Mouse (Mus musculus) C2C12 (cell line): ENCODE measurements at regions not wholly inside any gene's neighbourhood (a gene's known extent, or its start where the extent isn't known, plus 50 kb on each side); places are given as distances from the start of the nearest gene placed in this dataset.
A peak's percentile ranks its signal among the peaks of the same experiment; 100 is the strongest.

Experiments used
- H3K27me3 ChIP-seq: one replicate; pipeline ENCODE4 v1.6.1; 2011; ENCODE audit not compliant: control insufficient read depth, insufficient read depth, insufficient read length
- H3K36me3 ChIP-seq: one replicate; pipeline ENCODE4 v1.6.1; 2011; ENCODE audit not compliant: control insufficient read depth, insufficient read depth
- H3K4me3 ChIP-seq: one replicate; pipeline ENCODE4 v1.5.1; 2011; ENCODE audit warnings: mild to moderate bottlenecking, control low read depth; ENCODE audit not compliant: poor library complexity, insufficient read depth, severe bottlenecking
- H3K79me2 ChIP-seq: one replicate; pipeline ENCODE4 v1.6.1; 2011; ENCODE audit not compliant: control insufficient read depth, insufficient read depth
- H3K79me3 ChIP-seq: one replicate; pipeline ENCODE4 v1.6.1; 2011; ENCODE audit warnings: low read depth, control low read depth
- H3ac ChIP-seq: one replicate; pipeline ENCODE3; 2011; ENCODE audit warnings: low read depth; ENCODE audit not compliant: control insufficient read depth, insufficient read length
- CEBPB ChIP-seq: IDR thresholded peaks from one replicate; pipeline ENCODE4 v1.6.1; 2011; ENCODE audit warnings: low read depth, mild to moderate bottlenecking, control low read depth, moderate library complexity
- CTCF ChIP-seq: IDR thresholded peaks from one replicate; pipeline ENCODE4 v1.5.1; 2011; ENCODE audit not compliant: control insufficient read depth, insufficient read depth, insufficient read length
- FOSL1 ChIP-seq: IDR thresholded peaks from one replicate; pipeline ENCODE4 v1.8.0; 2011; ENCODE audit warnings: mild to moderate bottlenecking, low read length; ENCODE audit not compliant: poor library complexity, insufficient read depth, severe bottlenecking
- MAX ChIP-seq: IDR thresholded peaks from one replicate; pipeline ENCODE4 v1.6.1; 2011; ENCODE audit warnings: mild to moderate bottlenecking, control low read depth
- MYOD1 ChIP-seq: IDR thresholded peaks from one replicate; pipeline ENCODE4 v1.6.1; 2011; ENCODE audit warnings: low read depth; ENCODE audit not compliant: control insufficient read depth, insufficient read length
- MYOG ChIP-seq: IDR thresholded peaks from one replicate; pipeline ENCODE4 v1.6.1; 2011; ENCODE audit not compliant: control insufficient read depth, insufficient read length; ENCODE audit errors: extremely low read depth
- USF1 ChIP-seq: IDR thresholded peaks from one replicate; pipeline ENCODE4 v1.6.1; 2011; ENCODE audit warnings: low read depth, mild to moderate bottlenecking, control low read depth, moderate library complexity

DNA sequence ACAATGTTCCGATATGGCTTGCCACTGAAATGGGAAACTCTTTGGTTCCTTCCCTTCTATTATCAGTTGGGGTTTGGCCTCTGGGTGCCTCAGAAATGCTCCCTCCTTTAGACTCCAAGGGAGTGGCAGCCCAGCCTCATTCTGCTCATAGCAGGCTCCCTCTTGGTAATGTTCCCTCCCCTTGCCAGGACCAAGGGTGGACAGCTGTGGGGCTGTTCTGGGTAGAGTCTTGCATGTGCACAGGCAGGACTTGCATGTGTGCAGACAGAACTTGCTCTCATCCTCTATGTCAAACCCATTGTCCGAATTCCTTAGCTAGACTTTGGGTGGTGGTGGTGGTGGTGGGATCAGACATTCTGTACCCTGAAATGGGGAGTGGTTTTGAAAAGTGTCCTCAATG, 71.8 kb upstream of the Kif2a start:
- Histone ChIP-seq H3K4me3 (no peak overlapping the region), H3K36me3 (no peaks in the 10 kb centered on the region), H3K79me3 (no peaks in the 10 kb centered on the region), H3ac (no peak overlapping the region), H3K27me3 (no peaks in the 10 kb centered on the region), H3K79me2 (no peaks in the 10 kb centered on the region)
- TF ChIP-seq MAX (no peak), MYOG (no peak), MYOD1 (no peak), CEBPB (no peak), CTCF (no peak), USF1 (no peak), FOSL1 (no peak)

DNA sequence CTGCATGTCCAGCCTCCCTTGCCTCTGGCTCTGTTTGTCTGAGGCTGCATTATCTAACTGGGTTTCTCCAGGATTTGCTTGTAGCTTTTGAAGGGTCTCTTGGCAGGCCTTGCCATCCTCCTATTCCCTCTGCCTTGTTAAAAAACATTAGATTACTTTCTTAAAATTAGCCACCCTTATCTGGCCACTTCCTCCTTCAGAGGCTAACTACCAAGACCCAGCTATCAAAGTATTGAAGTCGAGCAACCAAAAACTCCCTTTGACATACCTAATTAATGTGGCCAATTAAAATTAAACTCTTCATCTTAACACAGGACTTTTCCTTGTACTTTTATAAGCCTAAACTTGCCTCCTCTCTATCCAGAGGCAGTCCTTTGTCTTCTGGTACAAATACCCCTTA, 66.3 kb upstream of the Kif2a start:
- no peak for TF ChIP-seq MYOG
- TF ChIP-seq CEBPB, result no peak
- TF ChIP-seq MAX, result no peak
- TF ChIP-seq CTCF, result no peak
- TF ChIP-seq USF1, result no peak
- no peak for TF ChIP-seq FOSL1
- no peak for TF ChIP-seq MYOD1
- Histone ChIP-seq H3K79me2 (no peaks in the 10 kb centered on the region), H3K36me3 (no peaks in the 10 kb centered on the region), H3K27me3 (no peaks in the 10 kb centered on the region), H3ac (no peak overlapping the region), H3K79me3 (no peaks in the 10 kb centered on the region), H3K4me3 (no peak overlapping the region)

DNA sequence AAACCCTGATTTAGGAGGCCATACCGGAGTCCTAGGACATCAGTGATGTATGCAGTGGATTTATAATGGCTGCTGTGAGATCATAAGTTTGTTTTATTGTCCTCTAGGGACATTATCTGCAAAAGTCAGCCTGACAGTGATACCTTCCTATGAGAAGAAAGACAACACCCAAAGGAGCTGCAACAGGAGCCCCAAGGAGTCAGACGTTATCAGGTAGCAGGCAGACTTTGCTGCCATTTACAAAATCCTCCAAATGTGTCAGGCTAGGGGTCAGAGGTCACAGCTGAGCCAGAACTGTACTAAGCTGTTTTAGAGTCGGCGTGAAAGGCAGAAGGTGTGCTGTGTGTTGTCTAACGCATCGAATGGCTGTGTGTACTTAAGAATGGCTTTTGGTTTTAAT, 65.4 kb upstream of the Kif2a start:
- H3K4me3 ChIP-seq, result no peak overlapping the region
- no peaks in the 10 kb centered on the region for H3K79me2 ChIP-seq
- no peaks in the 10 kb centered on the region for H3K27me3 ChIP-seq
- no peak overlapping the region for H3ac ChIP-seq
- TF ChIP-seq MYOD1 (no peak), MYOG (no peak), CEBPB (no peak)
- no peaks in the 10 kb centered on the region for H3K79me3 ChIP-seq
- no peaks in the 10 kb centered on the region for H3K36me3 ChIP-seq

DNA sequence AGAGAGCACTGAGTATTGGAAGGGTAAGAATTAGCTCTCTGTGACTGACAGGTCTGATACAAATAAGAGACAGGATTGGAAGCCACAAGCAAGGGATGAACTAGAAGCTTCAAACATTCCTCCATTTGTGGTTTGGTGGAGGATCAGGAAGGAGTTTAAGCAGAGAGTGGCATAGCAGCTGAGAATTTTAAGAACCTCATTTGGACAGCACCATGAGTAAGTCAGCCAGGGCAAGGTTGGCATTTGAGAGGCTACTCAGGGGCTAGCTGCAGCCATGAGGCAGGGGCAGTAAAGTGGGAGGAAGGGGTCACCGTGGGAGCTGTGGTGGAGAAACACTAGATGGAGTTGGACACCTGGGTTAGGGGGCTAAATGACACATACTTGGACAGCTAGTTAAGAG, 56.2 kb upstream of the Kif2a start:
- no peaks in the 10 kb centered on the region for H3K79me2 ChIP-seq
- H3K79me3 ChIP-seq, result no peaks in the 10 kb centered on the region
- no peaks in the 10 kb centered on the region for H3K36me3 ChIP-seq
- H3K27me3 ChIP-seq, result no peaks in the 10 kb centered on the region
- no peak overlapping the region for H3ac ChIP-seq
- TF ChIP-seq MYOD1 (no peak), USF1 (no peak), CEBPB (no peak), MYOG (no peak), CTCF (no peak), MAX (no peak), FOSL1 (no peak)
- no peak overlapping the region for H3K4me3 ChIP-seq

DNA sequence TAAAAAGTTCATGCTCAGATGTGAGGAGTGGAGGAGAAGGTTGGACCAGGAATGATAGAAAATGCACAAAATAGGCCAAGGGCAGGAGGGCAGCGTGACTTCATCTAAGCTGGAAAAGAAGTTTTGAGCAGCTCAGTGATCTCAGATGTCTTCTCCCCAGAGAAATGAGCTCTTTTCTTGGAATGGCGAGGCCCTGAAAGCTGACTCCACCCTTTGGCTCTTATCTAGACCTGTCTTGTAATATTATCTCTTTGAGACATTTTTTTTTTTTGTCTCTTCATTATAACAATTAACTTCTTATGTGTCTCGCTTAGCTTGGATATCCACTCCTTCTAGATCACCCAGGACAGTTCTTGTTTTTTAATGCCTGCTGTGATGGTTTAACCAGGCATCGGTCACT, 53.0 kb upstream of the Kif2a start:
- Histone ChIP-seq H3K79me3 (no peaks in the 10 kb centered on the region), H3K36me3 (no peaks in the 10 kb centered on the region)
- TF ChIP-seq MYOG (no peak), FOSL1 (no peak), USF1 (no peak), CTCF (no peak), MAX (no peak), CEBPB (no peak), MYOD1 (no peak)

DNA sequence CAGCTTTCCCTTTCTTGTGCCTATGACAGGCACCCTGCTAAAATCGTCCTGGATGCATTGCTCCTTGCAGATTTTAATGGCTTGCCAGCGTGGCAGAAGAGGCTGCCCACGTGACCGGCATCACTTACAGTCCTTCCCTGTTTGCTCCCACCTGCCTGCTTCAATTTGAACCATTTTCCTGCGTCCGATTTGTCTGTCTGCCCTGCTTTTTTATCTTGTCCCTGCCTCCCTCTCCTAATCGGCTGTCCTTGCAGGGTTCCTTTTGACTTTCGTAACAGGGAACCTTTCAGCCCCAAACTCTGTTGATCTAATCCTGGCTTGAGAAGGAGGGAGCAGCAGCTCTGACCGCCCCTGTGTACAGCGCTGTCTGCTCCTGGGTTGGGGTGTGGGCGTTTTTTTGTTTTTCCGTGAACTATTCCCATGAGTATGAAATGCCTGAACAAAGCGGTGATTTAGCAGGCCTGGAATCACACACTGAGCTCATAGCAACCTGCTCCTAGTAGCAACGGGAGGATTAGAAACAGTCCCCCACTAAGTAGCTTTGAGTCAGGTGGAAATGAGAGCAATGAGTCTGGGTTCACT, 51.2 kb upstream of the Kif2a start:
- no peaks in the 10 kb centered on the region for H3K27me3 ChIP-seq
- TF ChIP-seq MYOD1 (no peak), USF1 (peak; percentile 72)
- H3K79me3 ChIP-seq, result no peaks in the 10 kb centered on the region

More for the DNA sequence above, 53.0 kb upstream of the Kif2a start:
- H3K27me3 ChIP-seq, result no peaks in the 10 kb centered on the region
- H3K79me2 ChIP-seq, result no peaks in the 10 kb centered on the region
- H3K4me3 ChIP-seq, result no peak overlapping the region
- H3ac ChIP-seq, result no peak overlapping the region

More for the DNA sequence above, 51.2 kb upstream of the Kif2a start:
- Histone ChIP-seq H3ac (no peak overlapping the region), H3K4me3 (no peak overlapping the region), H3K36me3 (no peaks in the 10 kb centered on the region), H3K79me2 (no peaks in the 10 kb centered on the region)
